Mouse (Mus musculus) retina, embryonic 14.5 days (tissue): Measurements from ENCODE around the gene Adra1d.

ENCODE experiments used
- DNase-seq: peaks from one replicate; pipeline ENCODE4 v3.0.0-alpha.2; 2015; ENCODE audit warnings: low spot score

Gene Adra1d

DNA sequence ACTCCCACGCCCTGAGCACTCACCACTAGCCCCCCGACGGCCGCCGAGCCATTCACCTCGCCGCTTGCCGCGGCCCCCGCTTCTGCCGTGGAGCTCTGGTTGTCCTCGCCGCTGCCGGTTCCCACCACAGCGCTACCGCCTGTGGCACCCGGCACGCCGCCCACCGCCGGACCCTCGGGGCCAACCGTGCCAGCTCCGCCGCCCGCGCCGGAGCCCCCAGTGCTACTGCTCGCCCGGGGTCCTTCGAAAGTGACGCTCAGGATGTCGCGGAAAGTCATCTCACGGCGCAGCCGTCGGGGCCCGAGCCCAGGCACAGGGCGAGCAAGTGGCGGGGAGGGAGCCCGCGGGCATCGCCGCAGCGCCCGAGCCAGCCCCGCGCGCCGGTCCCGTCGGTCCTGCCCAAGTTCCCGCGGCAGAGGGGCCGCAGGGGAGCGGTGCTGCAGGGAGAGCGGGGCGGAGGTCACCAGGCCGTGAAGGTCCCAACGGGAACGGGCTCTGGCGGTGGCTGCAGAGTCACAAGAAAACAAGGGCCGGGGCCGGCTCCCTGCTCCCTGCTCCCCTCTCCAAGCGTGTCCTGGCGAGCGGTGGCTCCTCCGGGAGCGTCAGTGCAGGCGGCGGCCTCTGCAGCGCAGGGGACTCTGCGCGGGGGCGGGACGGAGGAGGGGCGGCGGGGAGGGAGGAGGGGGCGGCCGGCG is at the start of gene Adra1d:
TSS of gene Adra1d (minus strand) at position 393 of the 695 bp plus-strand sequence.
- DNase-seq, result peak; percentile 59

DNA sequence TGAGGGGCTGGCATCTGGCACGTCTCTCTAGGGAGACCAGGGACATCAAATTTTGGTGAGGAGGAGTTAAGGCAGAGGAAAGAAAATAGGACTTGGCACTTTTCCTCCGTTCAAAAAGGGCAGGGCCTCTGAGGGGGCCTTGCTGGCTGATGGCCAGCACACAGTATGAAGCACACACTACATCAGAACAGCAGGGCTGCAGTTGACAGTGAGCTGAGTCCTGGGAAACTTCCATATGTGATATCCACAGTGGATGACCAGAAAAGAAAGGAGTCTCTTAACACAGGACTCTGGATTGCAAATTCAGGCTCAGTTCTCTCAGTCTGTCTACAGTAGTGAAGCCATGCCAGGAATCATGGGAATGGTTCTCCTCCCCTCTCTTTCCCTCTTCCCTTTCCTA is 39.8 kb upstream of the Adra1d start:
- no peak for DNase-seq

DNA sequence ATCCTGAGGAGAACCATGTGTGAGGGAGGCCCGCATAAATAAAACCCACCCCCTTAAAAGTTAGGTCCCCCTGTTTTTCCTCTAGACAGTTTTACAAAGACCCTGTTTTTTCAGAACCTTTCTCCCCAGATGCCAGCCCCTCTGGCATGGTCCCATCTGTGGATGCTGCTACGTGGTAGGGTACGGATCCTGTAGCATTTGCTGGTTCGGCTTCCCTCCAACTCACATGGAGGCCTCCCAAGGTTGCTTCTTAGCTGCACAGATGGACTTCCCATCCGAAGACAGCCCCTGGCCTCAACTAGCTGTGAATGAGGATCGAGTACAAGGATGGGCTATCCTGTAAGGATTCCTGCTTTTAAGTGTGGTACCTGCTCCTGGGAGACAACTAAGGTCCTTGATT is 32.8 kb upstream of the Adra1d start:
- DNase-seq, result no peak

DNA sequence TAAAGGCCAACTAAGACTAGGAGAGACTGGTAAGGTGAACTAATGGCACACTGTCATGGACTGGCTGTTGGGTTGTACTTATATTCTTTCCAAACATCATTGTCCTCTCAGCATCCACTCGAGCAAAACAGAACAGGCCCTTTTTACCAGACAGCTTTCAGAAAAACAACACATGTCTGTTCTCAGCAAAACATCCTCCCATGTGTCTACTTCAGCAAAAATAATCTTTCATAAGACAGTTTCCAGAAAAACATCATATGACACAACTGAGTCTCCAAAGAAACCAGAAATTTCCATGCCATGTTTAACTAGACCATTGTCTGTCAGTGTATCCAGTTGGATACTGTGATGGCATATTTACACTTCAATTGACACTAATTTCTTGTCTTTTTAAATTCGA is 25.4 kb upstream of the Adra1d start:
- no peak for DNase-seq

DNA sequence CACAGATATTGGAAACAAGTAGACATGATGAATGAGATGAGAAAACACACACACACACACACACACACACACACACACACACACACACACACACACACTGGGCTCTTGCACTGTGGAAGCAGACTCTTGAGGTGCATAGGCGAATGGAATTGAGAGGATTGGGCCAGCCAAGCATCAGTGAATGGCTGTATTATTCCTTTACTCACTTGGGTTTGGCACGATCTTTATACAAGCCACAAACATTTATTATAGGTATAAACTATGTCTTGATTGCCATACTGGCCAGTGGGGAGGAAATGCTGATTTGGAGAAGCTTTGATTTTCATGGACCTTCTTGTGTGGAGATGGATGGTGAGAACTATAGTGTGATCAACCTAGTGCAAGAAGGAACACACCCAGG is 19.4 kb upstream of the Adra1d start:
- no peak for DNase-seq

DNA sequence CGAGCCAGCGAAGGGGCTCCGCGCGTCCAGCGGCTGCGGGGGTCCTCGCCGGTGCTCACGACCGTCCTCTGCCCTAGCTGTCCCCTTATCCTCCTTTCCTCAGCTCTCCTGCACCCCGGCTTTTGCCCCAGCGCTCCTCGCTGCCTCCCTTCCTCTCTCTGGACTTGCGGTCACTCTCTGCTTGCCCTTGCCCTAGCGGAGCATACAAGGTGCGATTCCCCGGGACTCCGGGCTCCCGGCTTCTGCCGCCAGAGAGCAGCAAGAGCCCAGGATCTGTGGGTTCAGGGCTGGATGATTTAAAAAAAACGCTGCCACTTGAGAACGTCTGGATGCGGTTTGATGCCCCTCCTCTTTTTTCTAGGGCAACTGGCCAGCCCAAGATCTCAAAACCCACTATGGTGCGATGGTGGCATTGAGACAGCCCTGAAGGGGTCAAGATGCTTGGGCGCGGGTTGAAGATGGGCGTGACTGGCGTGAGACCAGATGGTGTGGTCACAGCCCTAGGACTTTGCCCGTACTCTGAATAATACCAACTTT is 571 bp upstream of the Adra1d start:
- peak; percentile 81 for DNase-seq

DNA sequence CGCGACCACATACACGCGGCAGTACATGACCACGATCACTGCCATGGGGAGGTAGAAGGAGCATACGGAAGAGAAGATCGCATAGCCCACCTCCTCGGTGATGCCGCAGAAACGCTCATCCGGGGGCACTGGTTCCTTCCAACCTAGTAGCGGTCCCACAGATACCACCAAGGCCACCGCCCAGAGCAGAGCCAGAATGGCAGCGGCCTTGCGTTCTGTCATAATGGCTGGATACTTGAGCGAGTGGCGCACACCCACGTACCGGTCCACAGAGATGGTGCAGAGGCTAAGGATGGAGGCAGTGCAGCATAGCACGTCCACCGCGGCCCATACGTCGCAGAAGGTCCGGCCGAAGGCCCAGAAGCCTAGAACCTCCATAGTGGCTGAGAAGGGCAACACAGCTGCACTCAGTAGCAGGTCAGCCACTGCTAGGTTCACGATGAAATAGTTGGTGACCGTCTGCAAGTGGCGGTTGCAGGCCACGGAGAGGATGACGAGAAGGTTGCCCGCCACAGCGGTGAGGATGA is 676 bp downstream of the Adra1d start:
- DNase-seq, result no peak

DNA sequence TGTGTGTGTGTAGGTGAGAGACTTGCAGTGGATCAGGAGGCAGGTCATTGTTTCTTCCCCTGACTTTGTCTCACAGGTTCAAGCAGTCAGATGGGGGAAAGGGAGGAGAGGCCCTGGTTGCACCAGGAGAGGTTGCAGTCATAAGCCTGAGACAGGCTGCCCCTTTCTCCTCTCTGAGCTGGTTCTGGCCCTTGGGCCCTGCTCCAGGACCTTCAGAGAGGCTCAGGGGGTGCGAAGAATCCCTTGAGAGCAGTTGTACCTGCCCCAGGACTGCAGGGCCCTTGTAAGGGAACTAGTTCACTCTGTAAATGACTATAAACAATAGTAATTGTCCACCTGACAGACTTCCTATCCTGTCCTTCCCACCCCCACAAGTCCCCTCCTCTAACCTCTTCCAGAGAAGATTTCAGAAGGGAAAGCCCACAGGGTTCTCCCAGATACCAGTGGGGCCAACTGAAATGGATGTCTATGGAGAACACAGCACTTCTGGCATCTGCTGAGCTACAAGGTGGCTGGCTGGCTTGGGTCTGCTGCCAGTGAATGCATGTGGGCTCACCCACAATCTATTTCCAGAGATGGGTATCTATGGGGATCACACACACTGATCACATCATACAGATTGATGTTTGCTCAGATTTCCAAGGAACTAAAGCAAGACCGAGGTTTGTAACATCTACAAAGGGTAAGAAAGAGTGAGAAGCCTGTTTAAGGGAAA is 1.7 kb downstream of the Adra1d start:
- no peak for DNase-seq

DNA sequence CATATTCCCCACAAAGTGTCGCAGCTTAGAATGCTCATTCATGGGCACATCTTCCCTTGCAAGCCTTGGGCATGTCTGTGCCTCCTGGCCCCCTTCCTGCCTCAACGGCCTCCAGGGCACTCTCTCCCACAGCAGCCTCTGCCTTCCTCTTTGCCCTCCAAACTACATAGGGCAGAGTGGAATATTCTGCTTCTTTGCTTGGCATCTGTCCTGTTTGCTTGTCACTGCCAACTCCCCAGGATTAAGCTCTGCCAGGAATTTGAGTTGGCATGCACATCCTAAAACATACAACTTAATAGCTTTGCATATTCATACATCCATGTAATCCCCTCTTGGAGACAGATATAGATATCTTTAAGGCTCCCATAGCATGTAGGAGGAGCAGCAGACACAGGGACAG is 4.2 kb downstream of the Adra1d start:
- no peak for DNase-seq

DNA sequence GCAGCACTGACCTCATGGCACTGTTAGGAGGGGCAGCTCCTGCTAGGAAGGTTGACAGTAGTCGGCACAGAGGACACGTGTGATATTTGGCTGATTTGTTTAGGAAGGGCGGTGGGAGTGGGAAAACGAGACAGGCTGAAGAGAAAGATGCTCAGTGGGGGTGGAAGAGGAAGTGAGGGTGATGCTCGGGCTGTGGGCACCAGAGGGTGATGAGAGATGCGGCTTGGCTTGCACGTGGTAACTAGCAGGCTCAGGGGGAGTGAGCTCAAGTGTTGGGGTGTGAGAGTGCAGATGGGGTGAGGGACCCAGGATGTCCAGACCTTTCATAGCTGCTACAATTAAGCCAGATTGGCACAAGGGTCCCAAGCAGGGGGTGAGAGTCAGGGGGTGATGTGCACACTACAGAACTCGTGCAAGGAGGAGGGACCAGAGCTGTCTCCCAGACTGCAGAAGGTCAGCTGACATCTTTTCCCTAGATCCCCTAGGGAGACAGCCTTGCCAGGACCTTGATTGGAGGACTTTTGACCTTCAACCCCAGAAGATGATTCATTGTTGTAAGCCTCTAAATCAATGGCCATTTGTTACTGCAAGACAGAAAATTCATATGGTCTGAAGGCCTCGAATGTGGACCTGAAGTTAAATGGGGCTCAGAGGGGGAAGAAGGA is 9.2 kb downstream of the Adra1d start:
- no peak for DNase-seq

DNA sequence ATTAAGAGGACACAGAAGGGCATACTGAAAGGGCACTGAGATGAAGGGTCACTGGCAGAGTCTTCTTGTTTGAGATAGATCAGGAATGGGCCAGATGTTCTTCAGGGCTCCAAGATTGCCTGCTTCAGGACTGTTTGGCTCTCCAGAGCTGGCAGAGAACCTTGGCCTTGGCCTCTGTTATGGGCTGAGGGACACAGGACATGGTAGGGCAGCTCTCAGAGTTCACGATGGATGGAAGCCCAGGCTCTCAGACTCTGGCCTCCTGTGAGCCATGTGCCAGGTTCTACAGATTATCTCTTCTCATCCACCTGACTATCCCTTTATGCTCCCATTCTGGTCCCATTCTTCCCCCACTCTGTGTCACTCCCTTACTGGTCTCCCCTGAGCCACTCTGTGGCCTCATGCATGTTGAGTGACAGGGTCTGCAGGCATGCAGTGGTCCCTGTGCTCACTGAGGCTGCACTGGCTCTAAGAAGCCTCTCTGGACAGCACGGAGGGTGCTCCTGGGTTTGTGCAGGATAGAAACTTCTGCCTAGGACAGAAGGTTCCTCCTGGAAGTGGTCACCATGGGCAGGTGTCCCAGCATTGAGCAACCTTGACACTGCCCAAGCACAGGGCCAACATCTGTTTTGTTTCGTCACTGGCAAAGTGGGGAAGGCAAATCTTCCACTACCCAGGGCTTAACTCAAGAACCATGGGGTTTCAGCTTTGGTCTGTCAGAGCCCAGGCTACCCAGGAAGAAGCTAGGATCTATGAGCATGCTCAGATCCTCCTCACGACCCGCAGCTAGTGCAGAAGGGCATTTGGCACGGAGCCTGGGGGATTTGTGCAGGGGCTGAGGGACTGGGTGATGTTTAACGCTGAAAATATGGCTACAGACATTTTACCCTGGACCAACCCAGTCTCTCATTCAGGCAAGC is 10.1 kb downstream of the Adra1d start:
- DNase-seq, result no peak

DNA sequence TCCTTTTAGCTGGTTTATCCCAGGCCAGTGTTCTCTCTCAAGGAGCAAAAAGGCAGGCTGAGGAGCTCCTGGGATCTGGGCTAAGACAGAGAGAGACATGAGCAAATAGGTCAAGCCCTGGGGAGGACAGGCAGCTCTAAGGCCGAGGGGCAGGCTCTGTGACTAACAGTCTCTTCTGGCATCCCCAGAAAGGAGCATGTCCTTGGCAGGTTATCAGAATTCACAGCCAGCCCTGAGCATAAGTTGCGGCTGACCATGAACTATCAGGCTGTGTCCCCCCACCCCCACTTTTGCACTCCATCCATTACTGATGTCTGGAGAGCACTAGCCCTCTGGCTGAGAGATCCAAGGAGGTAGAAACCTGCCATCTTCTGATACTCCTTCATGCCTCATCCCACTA is 11.2 kb downstream of the Adra1d start:
- no peak for DNase-seq

DNA sequence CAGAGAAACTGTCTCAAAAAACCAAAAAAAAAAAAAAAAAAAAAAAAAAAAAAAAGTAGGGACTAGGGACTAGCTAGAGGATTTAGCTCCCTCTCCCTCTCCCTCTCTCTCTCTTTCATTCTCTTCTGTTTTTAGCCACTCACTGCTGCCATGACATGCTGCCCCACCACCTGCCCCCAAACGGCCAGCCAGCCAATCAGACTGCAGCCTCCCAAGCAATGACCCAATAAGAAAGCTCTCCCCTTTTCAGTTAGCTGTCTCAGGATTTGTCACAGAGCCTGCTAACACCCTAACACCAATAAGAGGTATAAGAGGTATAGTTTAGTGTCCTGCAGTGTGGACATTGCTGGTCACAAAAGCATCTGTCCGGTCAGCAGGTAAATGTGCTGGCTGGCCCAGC is 11.6 kb downstream of the Adra1d start:
- no peak for DNase-seq

DNA sequence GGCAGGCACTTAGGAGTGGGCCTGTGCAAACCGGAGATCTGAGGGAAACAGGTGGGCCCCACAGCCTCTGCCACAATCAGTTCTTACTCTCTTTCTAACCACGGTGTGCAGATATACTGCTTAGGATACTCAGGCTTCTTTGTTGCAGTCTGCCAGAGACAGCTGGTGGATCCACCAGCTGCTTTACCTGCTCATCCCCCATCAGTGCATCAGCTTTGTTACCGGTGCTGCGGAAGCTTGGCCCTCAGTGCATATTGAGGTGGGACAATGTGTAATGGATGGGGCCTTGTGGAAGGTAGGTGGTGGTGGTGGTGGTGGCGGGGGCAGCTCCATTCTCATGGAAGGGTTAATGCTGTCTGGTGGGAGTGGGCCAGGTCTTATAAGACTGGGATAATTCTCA is 13.0 kb downstream of the Adra1d start:
- DNase-seq, result no peak

DNA sequence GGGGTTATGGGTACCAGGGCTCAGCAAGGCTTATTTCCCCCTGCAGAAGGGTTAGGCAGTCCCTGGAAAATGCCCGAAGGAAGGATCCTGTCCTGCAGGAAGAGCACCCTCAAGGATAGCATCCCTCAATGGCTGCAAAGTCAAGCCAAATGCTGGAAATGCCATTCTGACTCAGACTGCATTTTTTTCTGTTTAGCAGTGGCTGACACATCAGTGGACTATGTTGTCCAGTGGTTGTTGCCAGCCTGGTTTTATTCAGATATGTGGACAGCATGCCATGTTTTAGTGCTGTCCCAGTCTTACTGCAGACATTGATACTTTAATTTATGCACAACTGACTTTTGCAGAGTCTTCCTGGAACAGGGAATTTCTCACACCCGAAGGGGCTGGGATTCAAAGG is 13.8 kb downstream of the Adra1d start:
- no peak for DNase-seq

DNA sequence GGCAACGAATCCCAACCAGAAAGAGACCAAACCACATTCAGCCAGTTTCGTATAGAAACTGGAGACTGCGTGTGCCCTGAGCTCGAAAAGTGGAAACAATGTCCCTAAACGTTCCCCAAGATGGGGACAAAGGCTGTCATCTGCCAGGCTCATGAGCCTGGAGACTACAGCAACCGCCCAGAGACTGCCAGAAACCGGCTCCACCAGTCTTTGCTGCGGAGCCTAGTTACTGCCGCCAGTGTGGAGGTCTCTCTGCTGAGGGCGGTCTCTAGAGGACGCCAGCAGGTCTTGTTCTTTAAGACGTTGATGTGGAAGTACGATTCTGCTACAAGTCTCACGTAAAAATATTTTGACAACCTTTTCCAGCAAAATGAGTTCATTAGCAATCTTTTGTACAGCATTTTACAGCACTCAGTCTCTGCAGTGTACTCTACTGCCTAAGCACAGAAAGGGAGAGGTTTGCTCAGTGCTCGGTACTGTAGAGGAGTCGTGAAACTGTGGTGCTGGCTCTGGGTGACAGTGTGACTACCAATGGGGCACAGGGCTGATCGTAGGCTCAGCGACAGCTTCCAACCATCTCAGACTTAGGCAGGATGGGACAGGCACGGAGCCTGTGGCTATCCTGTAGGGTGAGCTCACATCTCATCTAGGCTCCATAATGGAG is 15.2 kb downstream of the Adra1d start:
- peak; percentile 37 for DNase-seq

DNA sequence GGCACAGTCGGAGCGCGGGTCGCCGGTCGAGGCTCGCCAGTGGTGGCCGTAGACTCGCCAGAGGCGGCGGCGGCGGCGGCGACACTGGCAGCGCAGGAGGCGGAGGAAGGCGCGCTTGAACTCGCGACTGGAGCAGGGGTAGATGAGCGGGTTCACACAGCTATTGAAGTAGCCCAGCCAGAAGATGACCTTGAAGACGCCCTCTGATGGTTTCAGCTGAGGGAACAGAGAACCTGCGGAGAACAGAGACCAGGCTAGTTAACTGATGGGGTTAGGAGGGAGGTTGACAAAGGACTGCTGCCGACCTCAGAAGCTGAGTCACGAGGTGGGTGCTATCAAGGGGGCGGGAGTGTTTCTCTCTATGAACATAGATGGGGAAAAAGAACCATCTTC is 15.8 kb downstream of the Adra1d start:
- DNase-seq, result peak; percentile 47

DNA sequence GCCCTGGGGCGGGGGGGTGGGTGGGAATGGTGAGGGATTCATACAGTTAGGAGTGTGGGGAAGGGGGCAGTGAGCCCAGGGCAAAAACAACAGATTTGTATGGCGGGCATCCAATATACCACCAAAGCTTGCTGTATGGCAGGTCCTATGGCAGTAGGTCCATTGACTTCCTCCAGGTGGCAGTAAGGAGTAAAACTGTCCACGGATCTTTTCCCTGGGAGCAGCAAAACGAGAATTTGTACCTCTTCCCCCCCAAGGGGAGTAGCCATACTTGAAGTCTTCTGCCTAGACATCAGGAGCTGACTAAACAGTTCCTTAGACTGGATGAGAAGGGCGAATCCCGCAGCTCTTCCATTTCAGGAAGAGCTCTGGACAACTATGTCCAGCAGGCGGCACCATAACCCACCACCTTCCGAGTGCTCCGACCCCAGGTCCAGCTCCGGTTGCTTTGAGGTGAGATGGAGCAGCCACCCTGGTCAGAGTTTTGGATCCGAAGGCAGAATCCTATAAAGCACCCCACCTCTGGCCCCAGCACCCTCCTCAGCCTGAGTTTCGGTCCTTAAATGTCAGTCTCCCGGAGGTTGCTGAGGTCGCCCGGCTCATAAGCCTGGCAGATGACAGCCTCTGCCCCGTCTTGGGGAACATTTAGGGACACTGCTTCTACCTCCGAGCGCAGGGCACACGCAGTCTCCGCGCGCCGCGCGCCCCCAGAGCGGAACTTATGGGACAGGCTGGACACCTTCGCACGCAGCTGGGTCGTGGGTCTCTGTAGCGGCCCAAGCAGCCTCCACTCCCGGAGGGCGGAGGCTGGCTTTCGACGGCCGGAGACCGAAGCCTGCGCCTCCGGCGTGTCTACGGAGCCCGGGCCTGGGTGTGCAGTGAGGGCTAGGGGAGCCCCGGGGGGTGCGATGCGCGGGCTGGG is 16.4 kb downstream of the Adra1d start:
- peak; percentile 83 for DNase-seq

DNA sequence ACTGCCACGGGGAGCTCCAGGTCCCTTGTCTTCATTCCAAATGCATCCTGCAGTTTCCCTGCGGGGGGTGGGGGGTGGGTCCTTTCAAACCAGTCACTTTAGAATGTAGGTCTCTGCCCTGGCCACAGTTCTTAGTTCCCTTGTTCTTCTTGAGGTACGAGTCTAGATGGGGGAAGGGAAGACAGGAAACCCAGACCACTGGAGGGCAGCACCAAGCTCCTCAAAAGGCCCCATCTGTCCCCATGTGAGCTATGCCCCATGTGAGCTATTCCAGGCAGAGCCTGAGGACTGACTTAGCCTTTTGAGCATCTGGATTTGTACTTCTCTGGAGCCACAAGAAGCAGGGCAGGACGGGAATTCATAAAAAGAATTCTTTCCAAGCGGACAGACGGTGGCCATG is 19.6 kb downstream of the Adra1d start:
- DNase-seq, result peak; percentile 65

DNA sequence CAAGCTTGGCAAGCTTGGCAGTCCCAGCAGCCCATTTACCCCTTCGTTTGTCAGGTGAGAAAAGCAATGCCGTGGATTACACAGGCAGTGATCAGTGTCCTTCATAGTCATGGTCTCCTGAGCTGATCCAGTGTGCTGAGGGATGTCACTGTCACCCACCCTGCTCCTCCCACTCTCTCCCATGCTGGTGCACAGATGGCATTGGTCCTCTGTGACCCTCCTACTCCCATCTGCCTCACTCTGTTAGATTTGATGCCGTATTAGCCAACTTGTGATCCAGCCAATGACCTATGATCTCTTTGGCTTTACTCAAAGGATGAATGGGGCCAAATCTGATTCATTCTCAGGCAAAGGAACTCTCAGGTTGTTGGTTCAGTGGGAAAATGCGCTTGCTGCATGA is 20.4 kb downstream of the Adra1d start:
- DNase-seq, result no peak
